Mouse (Mus musculus) heart, adult 2 months (tissue): ENCODE results near the gene Hsp90aa1.

ENCODE experiments used
- CTCF ChIP-seq: fragments of 200-600 bp; IDR thresholded peaks from 2 replicates; pipeline ENCODE4 v1.8.1; 2022; ENCODE audit warnings: antibody characterized with exemption, mild to moderate bottlenecking, moderate library complexity
- EP300 ChIP-seq: fragments of 200-500 bp; IDR thresholded peaks from 2 replicates; pipeline ENCODE4 v1.6.1; 2011; ENCODE audit warnings: low read depth, low read length, control low read depth; ENCODE audit not compliant: insufficient read depth
- POLR2A ChIP-seq: fragments of 200-500 bp; IDR thresholded peaks from 2 replicates; pipeline ENCODE4 v1.6.1; 2011; ENCODE audit warnings: mild to moderate bottlenecking, low read depth, low read length, control low read depth; ENCODE audit not compliant: insufficient read depth

- no peak for TF ChIP-seq POLR2A
- no peak for TF ChIP-seq CTCF
- no peak for TF ChIP-seq EP300
These were observed 6.8 kb downstream of the Hsp90aa1 start for GRCm38 (mm10) chr12:110695676-110696171.
